Mouse (Mus musculus) gastrocnemius, postnatal 14 days (tissue): ENCODE data around the gene Cyb561a3. TPM values are rescaled to one million over a fixed set of nuclear protein-coding genes. Genes with fewer than 3 reads are reported as not detected.

Experiments
- DNase-seq: peaks from one replicate; pipeline ENCODE4 v3.0.0; 2021; ENCODE audit warnings: mixed read lengths
- intact Hi-C: fragments of 180-260 bp; cut with DNase I; formaldehyde crosslinking; loops from one replicate; pipeline ENCODE4 v1.15.1; 2025; ENCODE audit warnings: low total_unique reads
- total RNA-seq, 2 experiments: library from RNA; stranded (reverse); gene quantifications; 2 replicates each; pipeline ENCODE4 v1.2.3; 2021

Cyb561a3 gene
- total RNA-seq, 2 experiments from 2014 or later = 3.8 to 4.1 TPM

DNA sequence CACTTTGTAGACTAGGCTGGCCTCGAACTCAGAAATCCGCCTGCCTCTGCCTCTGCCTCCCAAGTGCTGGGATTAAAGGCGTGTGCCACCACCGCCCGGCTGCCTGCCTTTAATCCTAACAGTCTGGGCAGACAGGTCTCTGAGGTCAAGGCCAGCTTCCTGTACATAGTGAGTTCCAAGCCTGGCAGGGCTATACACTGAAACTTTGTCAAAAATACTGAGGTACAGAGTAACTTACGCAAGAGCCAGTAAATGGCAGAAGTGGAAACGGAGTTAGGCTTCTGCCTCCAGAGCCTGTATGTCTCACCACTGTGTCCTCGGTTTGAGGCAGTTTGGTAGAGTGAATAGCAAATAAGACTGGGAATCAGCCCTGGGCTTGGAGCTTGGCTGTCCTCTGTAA, 10.3 kb downstream of the Cyb561a3 start:
- DNase-seq = no peak
- intact Hi-C loops = no loop called here

- DNase-seq = no peak
- intact Hi-C loops = no loop called here
These were observed 12.3 kb downstream of the Cyb561a3 start for GRCm38 (mm10) chr19:10589127-10589857.

- no peak for DNase-seq
These were observed 13.3 kb downstream of the Cyb561a3 start for GRCm38 (mm10) chr19:10590301-10590700.

DNA sequence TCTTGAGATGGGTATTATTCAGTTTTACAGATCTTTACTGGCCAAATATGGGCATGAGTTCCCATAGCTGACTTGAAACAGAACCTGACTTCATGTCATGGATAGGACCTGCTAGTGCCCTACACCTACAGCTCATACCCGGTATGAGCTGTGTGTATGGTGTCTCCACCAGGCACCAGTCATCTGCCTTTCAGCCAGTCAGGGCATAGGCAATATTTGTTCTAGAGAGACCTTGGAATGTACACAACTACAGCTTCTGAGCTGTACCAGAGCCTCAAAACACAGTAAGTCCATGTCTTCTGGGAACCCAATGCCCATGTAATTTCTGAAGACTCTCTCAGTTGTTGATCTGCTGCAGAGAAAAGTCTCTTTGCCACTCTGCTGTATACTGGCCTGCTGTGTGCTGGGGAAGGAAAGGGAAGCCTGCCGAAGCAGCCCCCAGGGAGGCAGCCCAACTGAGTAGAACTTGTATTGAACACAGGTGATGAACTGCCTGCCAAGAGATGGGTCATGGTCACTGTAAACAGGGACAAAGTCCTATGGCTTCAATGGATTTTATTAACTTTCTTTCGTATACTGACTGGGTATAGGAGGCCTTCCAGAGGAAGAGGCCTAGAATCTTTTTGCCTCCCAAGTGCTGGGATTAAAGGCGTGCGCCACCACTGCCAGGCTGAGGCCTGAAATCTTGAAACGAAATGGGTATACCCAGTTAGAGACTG, 14.8 kb downstream of the Cyb561a3 start:
- intact Hi-C loops = no loop called here
- no peak for DNase-seq

More at GRCm38 (mm10) chr19:10590301-10590700, 13.3 kb downstream of the Cyb561a3 start:
- intact Hi-C loops = no loop called here

GRCm38 (mm10) chr19:10598188-10598587, 21.2 kb downstream of the Cyb561a3 start:
- no peak for DNase-seq
- intact Hi-C loops = loop anchor here (5.0 kb wide), 1 partner anchor 36 kb away; no protein-coding TSS in a partner anchor

GRCm38 (mm10) chr19:10599648-10600047, 22.7 kb downstream of the Cyb561a3 start:
- intact Hi-C loops = loop anchor here (5.0 kb wide), 1 partner anchor 37 kb away; no protein-coding TSS in a partner anchor
- no peak for DNase-seq

GRCm38 (mm10) chr19:10602247-10602769, 25.3 kb downstream of the Cyb561a3 start:
- intact Hi-C loops = no loop called here
- DNase-seq = no peak

DNA sequence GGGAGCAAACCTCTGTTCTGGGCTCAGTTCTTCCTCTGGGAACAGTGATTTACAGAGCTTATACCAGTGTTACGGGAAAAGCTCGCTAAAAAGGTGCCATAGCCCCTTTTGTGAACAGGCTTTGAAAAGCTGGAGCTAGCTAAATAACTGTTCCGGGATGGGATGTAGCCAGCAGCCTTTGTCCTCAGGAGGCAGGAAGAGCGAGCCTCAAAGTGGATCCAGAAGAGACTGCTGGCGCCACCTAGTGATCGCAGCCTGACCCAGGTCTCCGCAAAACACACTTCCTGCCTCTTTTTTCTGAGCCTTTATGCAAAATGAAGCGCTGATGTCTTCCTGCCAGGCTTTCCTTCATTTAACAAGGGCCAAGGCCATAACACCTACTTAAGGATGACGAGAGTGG, 25.8 kb downstream of the Cyb561a3 start:
- intact Hi-C loops = no loop called here
- DNase-seq = peak; percentile 88

DNA sequence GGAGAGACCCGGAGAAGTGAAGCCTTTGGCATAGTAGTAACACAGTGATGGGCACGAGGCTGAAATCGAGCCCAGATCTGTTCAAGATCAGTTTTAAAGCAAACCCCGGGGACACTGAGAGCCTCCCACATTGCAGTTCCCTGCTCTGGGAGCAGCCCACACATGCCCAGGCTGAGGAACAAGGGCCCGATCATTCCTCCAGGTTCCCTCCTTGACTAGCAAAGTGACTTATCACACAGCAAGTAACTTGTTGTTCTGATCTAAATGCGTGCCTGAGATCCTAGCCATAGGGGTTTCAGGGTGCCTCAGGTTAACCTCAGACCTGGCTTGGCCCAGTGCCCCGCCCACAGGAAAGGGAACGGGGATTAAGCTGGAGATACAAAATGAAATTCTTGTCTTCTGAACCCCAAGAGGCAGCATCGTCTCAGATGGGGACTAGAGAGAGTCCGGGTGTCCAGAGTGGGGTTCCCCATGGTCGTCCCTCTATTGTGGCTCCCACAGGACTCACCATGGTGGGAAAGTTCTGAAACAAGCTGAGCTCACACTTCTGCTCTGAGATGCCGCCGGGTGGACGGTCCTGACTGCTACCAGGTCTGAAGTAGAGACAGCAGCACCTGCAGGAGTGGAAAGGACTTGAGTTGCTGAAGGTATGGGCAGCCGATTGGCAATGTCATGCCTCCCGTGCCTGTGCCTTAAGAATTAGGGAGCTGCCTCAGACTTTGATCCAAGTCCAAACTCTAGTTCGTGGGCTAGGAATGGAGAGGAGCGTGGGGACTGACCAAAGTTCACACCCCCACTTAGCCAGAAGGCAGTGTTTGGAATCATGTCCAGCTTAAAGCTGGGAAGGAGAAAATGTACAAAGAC, 26.9 kb downstream of the Cyb561a3 start:
- DNase-seq = no peak
- intact Hi-C loops = no loop called here

- intact Hi-C loops = no loop called here
- DNase-seq = no peak
These were observed 27.6 kb downstream of the Cyb561a3 start for GRCm38 (mm10) chr19:10604534-10604933.

DNA sequence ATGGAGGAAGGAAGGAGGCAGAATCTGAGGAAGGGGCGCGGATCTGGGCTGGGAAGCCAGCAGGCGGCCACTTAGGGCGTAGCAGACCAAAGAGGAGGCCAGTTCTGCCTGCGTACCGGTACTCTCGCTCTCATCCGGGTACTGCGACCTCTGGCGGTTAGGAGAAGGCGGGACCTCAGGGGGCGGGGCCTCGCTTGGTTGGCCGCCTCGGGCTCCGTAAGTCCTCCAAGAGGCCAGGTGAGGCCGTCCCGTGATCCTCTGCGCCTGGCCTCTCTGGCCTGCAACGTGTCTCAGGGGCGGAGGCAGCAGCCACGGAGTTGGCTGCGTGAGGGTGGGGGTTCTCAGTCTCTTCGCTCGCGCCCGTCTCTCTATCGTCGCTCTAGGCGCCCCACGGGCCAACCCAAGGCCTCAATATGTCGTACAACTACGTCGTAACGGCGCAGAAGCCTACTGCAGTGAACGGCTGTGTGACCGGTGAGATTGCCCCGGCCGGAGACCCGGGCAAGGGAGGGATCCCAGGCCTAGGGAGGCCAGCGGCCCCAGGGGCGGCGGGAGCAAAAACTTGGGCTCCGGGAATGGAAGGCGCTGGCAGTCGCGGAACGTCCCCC, 28.4 kb downstream of the Cyb561a3 start, which contains the start of the genes Ddb1 and Tkfc:
TSS of gene Ddb1 (plus strand) at position 35 of the 608 bp plus-strand sequence.
TSS of gene Tkfc (minus strand) at position 362 of the 608 bp plus-strand sequence.
- intact Hi-C loops = no loop called here

DNA sequence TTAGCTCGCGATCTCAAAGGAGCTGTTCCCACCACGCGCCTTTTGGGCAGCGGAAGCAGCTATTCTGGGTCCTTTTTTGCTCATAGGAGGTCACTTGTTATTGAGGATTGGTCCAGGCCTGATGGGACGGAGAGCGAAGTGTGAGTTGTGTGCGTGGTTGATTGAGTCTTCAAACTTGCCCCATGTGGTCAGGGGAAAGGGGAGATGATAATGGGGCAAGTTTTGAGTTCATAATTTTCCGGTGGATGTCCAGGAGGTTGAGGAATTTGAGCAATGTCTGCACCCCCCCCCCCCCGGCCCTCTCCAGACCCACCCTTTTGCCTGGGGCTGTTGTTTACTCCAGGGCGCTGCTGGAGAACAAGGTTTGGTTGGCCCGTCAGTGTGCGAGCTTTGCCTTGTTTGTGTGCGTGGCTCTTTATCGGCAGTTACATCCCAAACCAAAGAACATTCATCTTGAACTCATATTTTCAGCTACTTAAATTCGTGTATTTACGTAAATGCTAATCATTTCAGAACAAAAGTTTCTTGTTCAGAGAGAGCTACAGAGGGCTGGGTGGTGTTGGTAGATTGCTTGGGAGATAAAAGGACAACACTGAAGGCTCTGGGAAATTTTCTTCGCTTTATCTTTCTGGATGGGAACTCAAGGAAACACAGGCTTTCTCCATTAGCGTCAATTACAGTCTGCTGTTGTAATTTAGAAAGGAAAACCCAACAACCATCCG, 29.1 kb downstream of the Cyb561a3 start:
- no peak for DNase-seq
- intact Hi-C loops = no loop called here

More for the DNA sequence above, 28.4 kb downstream of the Cyb561a3 start, which contains the start of the genes Ddb1 and Tkfc:
- peak; percentile 99 for DNase-seq

DNA sequence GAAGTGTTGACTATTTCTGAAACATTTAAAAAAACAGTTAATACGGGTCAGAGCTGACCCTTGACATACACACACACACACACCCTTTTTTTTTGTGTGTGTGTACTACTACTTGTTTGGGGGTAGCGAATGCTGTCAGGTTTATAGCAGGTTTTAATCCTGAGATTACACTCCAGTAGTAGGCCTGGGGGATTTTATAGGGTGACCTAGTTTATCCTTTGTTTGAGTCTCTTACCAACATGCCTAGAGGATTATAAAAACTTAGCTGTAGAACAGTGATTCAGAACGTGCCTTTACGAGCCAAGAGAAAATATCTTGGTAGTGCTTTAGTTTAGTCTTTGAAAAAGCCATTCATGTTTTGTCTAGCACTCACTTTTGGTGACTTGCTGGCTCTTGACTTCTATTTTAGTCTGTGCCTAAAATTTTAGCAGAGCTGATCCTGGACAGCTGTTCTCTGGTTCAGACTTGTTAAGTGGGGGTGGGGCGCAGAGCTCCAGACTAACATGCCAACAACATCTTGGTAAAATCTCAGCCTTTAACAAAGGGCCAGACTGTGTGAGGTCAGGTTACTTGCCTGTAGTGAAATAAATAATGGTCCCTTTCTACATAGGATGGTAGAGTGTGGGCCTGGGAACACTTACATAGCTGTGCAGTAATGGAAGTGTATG, 31.7 kb downstream of the Cyb561a3 start:
- intact Hi-C loops = no loop called here
- no peak for DNase-seq

DNA sequence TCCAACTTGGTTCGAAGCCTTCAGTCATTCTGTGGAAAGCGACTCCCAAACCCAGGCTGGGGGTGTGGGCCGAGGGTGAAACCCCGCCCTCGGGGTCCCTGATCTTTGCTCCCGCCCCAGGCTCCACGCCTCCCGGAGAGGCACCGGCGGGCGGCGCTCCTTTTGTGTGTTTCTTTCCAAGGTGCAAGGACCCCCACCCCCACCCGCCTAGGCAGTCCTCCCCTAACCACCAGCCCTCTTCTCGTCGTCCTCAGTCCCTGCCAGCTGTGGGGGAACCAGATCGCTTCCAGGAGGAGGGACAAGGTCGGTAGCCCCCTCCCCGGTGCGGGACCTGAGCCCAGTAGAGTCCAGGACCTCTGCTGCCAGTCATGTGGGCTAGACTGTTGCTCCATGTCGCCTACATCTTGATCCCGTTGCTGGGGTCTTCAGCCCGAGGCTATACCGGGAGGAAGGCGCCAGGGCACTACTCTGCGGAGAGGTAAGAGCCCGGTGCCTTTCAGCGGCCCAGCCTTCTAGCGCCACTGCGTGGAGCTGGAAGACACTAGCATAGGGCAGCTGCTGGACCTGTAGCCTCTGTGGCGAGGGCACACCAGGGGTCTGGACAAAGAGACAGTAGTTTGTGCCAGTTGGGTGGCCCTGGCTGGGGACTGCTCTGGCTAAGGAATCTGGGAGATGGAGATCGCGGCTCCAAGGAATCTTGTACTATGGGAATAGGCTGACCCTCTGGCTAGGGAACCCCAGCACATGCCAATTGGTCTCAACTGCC, 57.3 kb downstream of the Cyb561a3 start, which contains the start of gene Vwce:
TSS of gene Vwce (plus strand) at position 108 of the 766 bp plus-strand sequence.
- peak; percentile 29 for DNase-seq
- intact Hi-C loops = no loop called here

DNA sequence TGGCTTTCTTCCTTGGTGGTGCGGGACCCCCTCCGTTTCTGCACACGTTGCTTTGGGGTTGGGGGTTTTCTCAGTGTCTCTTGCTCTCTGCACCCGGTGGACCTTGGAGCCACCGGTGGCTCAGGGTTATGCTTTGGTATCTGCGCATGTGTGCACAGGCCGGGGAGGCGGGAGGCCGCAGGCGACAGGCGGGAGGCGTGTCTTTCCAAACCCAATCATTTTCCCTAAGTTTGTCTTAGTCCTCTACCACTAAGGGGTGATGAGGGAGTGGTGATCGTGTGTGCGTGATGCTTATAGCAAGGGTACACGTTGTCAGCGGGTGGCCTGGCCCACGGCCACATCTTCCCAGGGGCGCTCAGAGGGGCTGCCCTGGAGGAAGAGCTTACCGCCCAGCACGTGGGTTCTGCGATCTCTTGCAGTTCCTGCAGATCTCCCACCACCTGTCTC, 57.9 kb downstream of the Cyb561a3 start:
- intact Hi-C loops = no loop called here

DNA sequence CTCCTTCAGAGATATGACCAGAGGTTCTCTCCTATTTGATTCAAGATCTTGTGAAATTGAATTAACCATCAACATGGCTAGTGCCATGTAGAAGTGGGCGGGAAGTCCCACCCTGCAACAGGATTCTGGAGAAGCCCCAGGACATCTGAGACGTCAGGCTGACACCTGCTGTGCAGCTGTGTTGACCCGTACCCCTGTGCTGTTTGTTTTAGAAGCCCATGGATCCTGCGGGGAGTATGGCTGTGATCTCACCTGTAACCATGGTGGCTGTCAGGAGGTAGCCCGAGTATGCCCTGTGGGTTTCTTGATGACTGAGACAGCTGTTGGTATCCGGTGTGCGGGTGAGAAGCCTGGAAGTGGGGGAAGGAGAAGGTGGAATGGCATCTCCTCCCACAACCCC, 60.9 kb downstream of the Cyb561a3 start:
- DNase-seq = no peak
- intact Hi-C loops = no loop called here

More for the DNA sequence above, 57.9 kb downstream of the Cyb561a3 start:
- DNase-seq = peak; percentile 58

DNA sequence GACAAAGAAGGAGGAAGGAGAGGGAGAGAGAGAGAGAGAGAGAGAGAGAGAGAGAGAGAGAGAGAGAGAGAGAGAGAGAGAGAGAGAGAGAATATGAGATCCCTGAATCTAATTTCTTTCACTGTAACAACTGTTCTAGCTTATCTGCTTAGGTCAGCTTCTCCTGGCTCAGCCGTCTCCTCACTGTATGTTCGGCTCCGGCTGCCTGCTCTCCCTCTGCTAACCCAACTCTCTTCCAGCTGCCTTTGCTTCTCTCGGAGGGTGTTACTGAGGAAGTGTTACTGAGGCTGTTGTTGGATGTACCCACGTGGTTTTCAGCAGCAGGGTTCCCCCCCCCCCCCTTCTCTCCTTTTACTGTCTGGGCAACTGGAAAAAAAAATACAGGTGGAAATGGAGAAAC, 63.1 kb downstream of the Cyb561a3 start:
- DNase-seq = no peak
- intact Hi-C loops = no loop called here
